Mouse (Mus musculus) adrenal gland, postnatal 14 days (tissue): ENCODE data around the gene Gdf7. TPM values are rescaled to one million over a fixed set of nuclear protein-coding genes. Genes with fewer than 3 reads are reported as not detected.

Experiments
- DNase-seq: peaks from one replicate; pipeline ENCODE4 v3.0.0; 2021; ENCODE audit warnings: mixed read lengths
- total RNA-seq: library from RNA; stranded (reverse); gene quantifications from 2 replicates; pipeline ENCODE4 v1.2.3, GENCODE M21; 2021

Gene Gdf7
- total RNA-seq, 1 experiment from 2014 or later = not detected

- DNase-seq = no peak
Measured at GRCm38 (mm10) chr12:8327675-8328053, 25.9 kb upstream of the Gdf7 start.

- peak; percentile 97 for DNase-seq
Measured at GRCm38 (mm10) chr12:8326825-8327674, 25.3 kb upstream of the Gdf7 start.

- peak; percentile 59 for DNase-seq
Measured at GRCm38 (mm10) chr12:8325943-8326522, 24.3 kb upstream of the Gdf7 start.

GRCm38 (mm10) chr12:8325245-8325942, 23.6 kb upstream of the Gdf7 start:
- no peak for DNase-seq

- DNase-seq = no peak
Measured at GRCm38 (mm10) chr12:8324086-8324485, 22.3 kb upstream of the Gdf7 start.

GRCm38 (mm10) chr12:8321506-8321905, 19.8 kb upstream of the Gdf7 start:
- peak; percentile 85 for DNase-seq

GRCm38 (mm10) chr12:8320084-8320713, 18.4 kb upstream of the Gdf7 start:
- DNase-seq = peak; percentile 92

- DNase-seq = no peak
Measured at GRCm38 (mm10) chr12:8316541-8316940, 14.8 kb upstream of the Gdf7 start.

GRCm38 (mm10) chr12:8313773-8314172, 12.0 kb upstream of the Gdf7 start:
- no peak for DNase-seq

- peak; percentile 96 for DNase-seq
Measured at GRCm38 (mm10) chr12:8313270-8313771, 11.6 kb upstream of the Gdf7 start, which contains the start of gene Hs1bp3. TSS of gene Hs1bp3 (plus strand) at chr12:8313432.

GRCm38 (mm10) chr12:8312266-8312665, 10.5 kb upstream of the Gdf7 start:
- no peak for DNase-seq

GRCm38 (mm10) chr12:8310992-8311391, 9.2 kb upstream of the Gdf7 start:
- DNase-seq = peak; percentile 40

- no peak for DNase-seq
Measured at GRCm38 (mm10) chr12:8306910-8307309, 5.2 kb upstream of the Gdf7 start.

GRCm38 (mm10) chr12:8306432-8306831, 4.7 kb upstream of the Gdf7 start:
- peak; percentile 74 for DNase-seq

GRCm38 (mm10) chr12:8305258-8305657, 3.5 kb upstream of the Gdf7 start:
- no peak for DNase-seq

GRCm38 (mm10) chr12:8301011-8301814, 541 bp downstream of the Gdf7 start:
- no peak for DNase-seq

GRCm38 (mm10) chr12:8300521-8300920, 1.2 kb downstream of the Gdf7 start:
- no peak for DNase-seq

- no peak for DNase-seq
Measured at GRCm38 (mm10) chr12:8300111-8300480, 1.7 kb downstream of the Gdf7 start.

- DNase-seq = no peak
Measured at GRCm38 (mm10) chr12:8299143-8300110, 2.3 kb downstream of the Gdf7 start.
